Mouse (Mus musculus): ENCODE data around the gene Plxnc1. TPM values are rescaled to one million over a fixed set of nuclear protein-coding genes. Genes with fewer than 3 reads are reported as not detected.

The Plxnc1 gene
- polyA plus RNA-seq, 1 experiment from 2014 or later = 0.95 TPM

GRCm38 (mm10) chr10:94976329-94976728 is 31.7 kb upstream of the Plxnc1 start:
- no peaks in the 10 kb centered on the region for H3K4me1 ChIP-seq (ENCODE audit: insufficient read depth, low read length)
- WGBS = 57% methylated on average over 5 of the region's 5 CpGs
- H3K9ac ChIP-seq (replicated peaks; ENCODE audit: low read length) = no peak overlapping the region
- H3K4me3 ChIP-seq (ENCODE audit: low read length) = no peak overlapping the region
- no peaks in the 10 kb centered on the region for H3K36me3 ChIP-seq (ENCODE audit: insufficient read depth, low read length)
- H3K9me3 ChIP-seq (ENCODE audit: low read length) = no peaks in the 10 kb centered on the region
- H3K27ac ChIP-seq (ENCODE audit: low read length) = no peak overlapping the region
- no peaks in the 10 kb centered on the region for H3K27me3 ChIP-seq (ENCODE audit: insufficient read depth, low read length)
- H3K4me2 ChIP-seq (replicated peaks; ENCODE audit: low read depth, low read length) = no peak overlapping the region
- no peak for ATAC-seq (ENCODE audit: low FRiP score, low TSS enrichment)

GRCm38 (mm10) chr10:94975099-94975496 is 30.5 kb upstream of the Plxnc1 start:
- ATAC-seq (ENCODE audit: low FRiP score, low TSS enrichment) = no peak
- Histone ChIP-seq H3K9ac (replicated peaks; ENCODE audit: low read length) (no peak overlapping the region), H3K4me2 (replicated peaks; ENCODE audit: low read depth, low read length) (no peak overlapping the region), H3K27me3 (ENCODE audit: insufficient read depth, low read length) (no peaks in the 10 kb centered on the region), H3K4me3 (ENCODE audit: low read length) (no peak overlapping the region), H3K4me1 (ENCODE audit: insufficient read depth, low read length) (no peaks in the 10 kb centered on the region), H3K27ac (ENCODE audit: low read length) (no peak overlapping the region), H3K36me3 (ENCODE audit: insufficient read depth, low read length) (no peaks in the 10 kb centered on the region), H3K9me3 (ENCODE audit: low read length) (no peaks in the 10 kb centered on the region)
- WGBS = 30% methylated on average over 4 of the region's 4 CpGs

- Histone ChIP-seq H3K27me3 (ENCODE audit: insufficient read depth, low read length) (no peaks in the 10 kb centered on the region), H3K36me3 (ENCODE audit: insufficient read depth, low read length) (no peaks in the 10 kb centered on the region), H3K4me1 (ENCODE audit: insufficient read depth, low read length) (no peaks in the 10 kb centered on the region), H3K9me3 (ENCODE audit: low read length) (no peaks in the 10 kb centered on the region), H3K27ac (ENCODE audit: low read length) (no peak overlapping the region), H3K4me3 (ENCODE audit: low read length) (no peak overlapping the region), H3K9ac (replicated peaks; ENCODE audit: low read length) (no peak overlapping the region), H3K4me2 (replicated peaks; ENCODE audit: low read depth, low read length) (no peak overlapping the region)
- ATAC-seq (ENCODE audit: low FRiP score, low TSS enrichment) = no peak
- WGBS = 57% methylated on average over 9 of the region's 9 CpGs
These were observed 29.9 kb upstream of the Plxnc1 start for GRCm38 (mm10) chr10:94974345-94975098.

- H3K4me2 ChIP-seq (replicated peaks; ENCODE audit: low read depth, low read length) = no peak overlapping the region
- no peaks in the 10 kb centered on the region for H3K9me3 ChIP-seq (ENCODE audit: low read length)
- H3K4me1 ChIP-seq (ENCODE audit: insufficient read depth, low read length) = no peaks in the 10 kb centered on the region
- H3K27me3 ChIP-seq (ENCODE audit: insufficient read depth, low read length) = no peaks in the 10 kb centered on the region
- H3K27ac ChIP-seq (ENCODE audit: low read length) = no peak overlapping the region
- ATAC-seq (ENCODE audit: low FRiP score, low TSS enrichment) = no peak
- 78% methylated on average over 3 of the region's 3 CpGs for WGBS
- H3K4me3 ChIP-seq (ENCODE audit: low read length) = no peak overlapping the region
- H3K9ac ChIP-seq (replicated peaks; ENCODE audit: low read length) = no peak overlapping the region
- H3K36me3 ChIP-seq (ENCODE audit: insufficient read depth, low read length) = no peaks in the 10 kb centered on the region
These were observed 27.1 kb upstream of the Plxnc1 start for GRCm38 (mm10) chr10:94971625-94972161.

GRCm38 (mm10) chr10:94970221-94970620 is 25.6 kb upstream of the Plxnc1 start:
- Histone ChIP-seq H3K4me1 (ENCODE audit: insufficient read depth, low read length) (no peaks in the 10 kb centered on the region), H3K4me3 (ENCODE audit: low read length) (no peak overlapping the region), H3K9ac (replicated peaks; ENCODE audit: low read length) (no peak overlapping the region), H3K9me3 (ENCODE audit: low read length) (no peaks in the 10 kb centered on the region), H3K27me3 (ENCODE audit: insufficient read depth, low read length) (no peaks in the 10 kb centered on the region), H3K4me2 (replicated peaks; ENCODE audit: low read depth, low read length) (no peak overlapping the region), H3K36me3 (ENCODE audit: insufficient read depth, low read length) (no peaks in the 10 kb centered on the region), H3K27ac (ENCODE audit: low read length) (no peak overlapping the region)
- WGBS = 44% methylated on average over 6 of the region's 6 CpGs
- no peak for ATAC-seq (ENCODE audit: low FRiP score, low TSS enrichment)

GRCm38 (mm10) chr10:94967468-94967867 is 22.8 kb upstream of the Plxnc1 start:
- H3K9ac ChIP-seq (replicated peaks; ENCODE audit: low read length) = no peak overlapping the region
- H3K36me3 ChIP-seq (ENCODE audit: insufficient read depth, low read length) = no peaks in the 10 kb centered on the region
- H3K9me3 ChIP-seq (ENCODE audit: low read length) = peaks cover 6% of the 10 kb centered on the region; the same call in 1 of the 2 replicates
- WGBS = 90% methylated on average over 7 of the region's 7 CpGs
- H3K4me1 ChIP-seq (ENCODE audit: insufficient read depth, low read length) = no peaks in the 10 kb centered on the region
- H3K4me3 ChIP-seq (ENCODE audit: low read length) = no peak overlapping the region
- H3K27me3 ChIP-seq (ENCODE audit: insufficient read depth, low read length) = no peaks in the 10 kb centered on the region
- no peak for ATAC-seq (ENCODE audit: low FRiP score, low TSS enrichment)
- H3K27ac ChIP-seq (ENCODE audit: low read length) = no peak overlapping the region
- H3K4me2 ChIP-seq (replicated peaks; ENCODE audit: low read depth, low read length) = no peak overlapping the region

GRCm38 (mm10) chr10:94966789-94967188 is 22.2 kb upstream of the Plxnc1 start:
- Histone ChIP-seq H3K4me3 (ENCODE audit: low read length) (no peak overlapping the region), H3K27ac (ENCODE audit: low read length) (no peak overlapping the region), H3K9ac (replicated peaks; ENCODE audit: low read length) (no peak overlapping the region), H3K9me3 (ENCODE audit: low read length) (peaks cover 6% of the 10 kb centered on the region; the same call in 1 of the 2 replicates), H3K4me1 (ENCODE audit: insufficient read depth, low read length) (no peaks in the 10 kb centered on the region), H3K27me3 (ENCODE audit: insufficient read depth, low read length) (no peaks in the 10 kb centered on the region), H3K36me3 (ENCODE audit: insufficient read depth, low read length) (no peaks in the 10 kb centered on the region), H3K4me2 (replicated peaks; ENCODE audit: low read depth, low read length) (no peak overlapping the region)
- no peak for ATAC-seq (ENCODE audit: low FRiP score, low TSS enrichment)
- 87% methylated on average over 7 of the region's 7 CpGs for WGBS

GRCm38 (mm10) chr10:94965093-94965492 is 20.5 kb upstream of the Plxnc1 start:
- peaks cover 6% of the 10 kb centered on the region; the same call in 1 of the 2 replicates for H3K9me3 ChIP-seq (ENCODE audit: low read length)
- H3K36me3 ChIP-seq (ENCODE audit: insufficient read depth, low read length) = no peaks in the 10 kb centered on the region
- no peak overlapping the region for H3K9ac ChIP-seq (replicated peaks; ENCODE audit: low read length)
- no peak overlapping the region for H3K4me3 ChIP-seq (ENCODE audit: low read length)
- H3K27me3 ChIP-seq (ENCODE audit: insufficient read depth, low read length) = no peaks in the 10 kb centered on the region
- H3K4me2 ChIP-seq (replicated peaks; ENCODE audit: low read depth, low read length) = no peak overlapping the region
- WGBS = 92% methylated on average over 3 of the region's 3 CpGs
- no peaks in the 10 kb centered on the region for H3K4me1 ChIP-seq (ENCODE audit: insufficient read depth, low read length)
- no peak for ATAC-seq (ENCODE audit: low FRiP score, low TSS enrichment)
- H3K27ac ChIP-seq (ENCODE audit: low read length) = no peak overlapping the region

GRCm38 (mm10) chr10:94962005-94962404 is 17.4 kb upstream of the Plxnc1 start:
- Histone ChIP-seq H3K9me3 (ENCODE audit: low read length) (peaks cover 6% of the 10 kb centered on the region; the same call in 1 of the 2 replicates), H3K4me3 (ENCODE audit: low read length) (no peak overlapping the region), H3K36me3 (ENCODE audit: insufficient read depth, low read length) (no peaks in the 10 kb centered on the region), H3K4me1 (ENCODE audit: insufficient read depth, low read length) (no peaks in the 10 kb centered on the region), H3K27ac (ENCODE audit: low read length) (no peak overlapping the region), H3K4me2 (replicated peaks; ENCODE audit: low read depth, low read length) (no peak overlapping the region), H3K27me3 (ENCODE audit: insufficient read depth, low read length) (no peaks in the 10 kb centered on the region), H3K9ac (replicated peaks; ENCODE audit: low read length) (no peak overlapping the region)
- no peak for ATAC-seq (ENCODE audit: low FRiP score, low TSS enrichment)
- WGBS = 77% methylated on average over 10 of the region's 10 CpGs

- H3K36me3 ChIP-seq (ENCODE audit: insufficient read depth, low read length) = no peaks in the 10 kb centered on the region
- H3K4me1 ChIP-seq (ENCODE audit: insufficient read depth, low read length) = no peaks in the 10 kb centered on the region
- no peak overlapping the region for H3K4me2 ChIP-seq (replicated peaks; ENCODE audit: low read depth, low read length)
- H3K9me3 ChIP-seq (ENCODE audit: low read length) = peaks cover 6% of the 10 kb centered on the region; the same call in 1 of the 2 replicates
- H3K9ac ChIP-seq (replicated peaks; ENCODE audit: low read length) = no peak overlapping the region
- 78% methylated on average over 11 of the region's 11 CpGs for WGBS
- no peaks in the 10 kb centered on the region for H3K27me3 ChIP-seq (ENCODE audit: insufficient read depth, low read length)
- no peak overlapping the region for H3K4me3 ChIP-seq (ENCODE audit: low read length)
- H3K27ac ChIP-seq (ENCODE audit: low read length) = no peak overlapping the region
- ATAC-seq (ENCODE audit: low FRiP score, low TSS enrichment) = no peak
These were observed 16.6 kb upstream of the Plxnc1 start for GRCm38 (mm10) chr10:94961283-94961682.

All from kidney, embryonic 16.5 days (tissue).